Mouse (Mus musculus) right cerebral cortex, postnatal 25 days (tissue): ENCODE measurements around the gene Phf23.
"Not testable (repeated sequence)": the region's sequence is repeated elsewhere in the genome, so short reads cannot be mapped to it uniquely, and the experiment has no call there.

Experiments
- DNase-seq: peaks from one replicate; pipeline ENCODE4 v3.0.0; 2022

The Phf23 gene

DNA sequence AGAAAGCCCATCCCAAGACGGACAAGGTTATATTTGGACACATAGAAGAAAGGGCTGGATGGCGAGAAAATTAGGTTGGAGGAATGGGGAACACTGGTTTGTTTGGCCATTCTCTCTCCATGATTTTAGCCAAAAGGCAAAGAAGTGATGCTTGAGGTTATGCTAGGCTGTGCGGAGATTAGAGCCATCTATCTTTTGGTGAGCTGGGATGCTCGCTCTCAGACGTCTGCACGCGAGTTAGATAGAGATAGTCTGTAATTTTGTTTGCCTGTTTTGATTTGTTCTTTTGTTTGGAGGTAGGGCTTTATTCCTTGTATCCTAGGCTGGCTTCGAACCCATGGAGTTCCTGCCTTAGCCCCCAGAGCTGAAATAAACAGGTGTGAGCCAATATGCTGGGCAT, 5.6 kb downstream of the Phf23 start:
- no peak for DNase-seq

DNA sequence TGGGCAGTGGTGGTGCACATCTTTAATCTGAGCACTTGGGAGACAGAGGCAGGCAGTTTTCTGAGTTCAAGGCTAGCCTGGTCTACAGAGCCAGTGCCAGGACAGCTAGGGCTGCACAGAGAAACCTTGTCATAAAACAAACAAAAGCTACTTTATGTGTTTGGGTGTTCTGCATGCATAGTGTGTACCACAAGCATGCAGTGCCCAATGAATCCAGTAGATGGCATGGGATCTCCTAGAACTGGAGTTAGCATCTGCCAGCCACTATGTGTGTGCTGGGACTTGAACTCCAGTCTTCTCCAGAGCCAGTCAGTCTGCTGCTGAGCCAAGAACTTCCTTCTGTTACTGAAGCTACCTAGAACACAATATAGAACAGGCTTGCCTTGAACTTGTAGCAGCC, 6.3 kb downstream of the Phf23 start:
- no peak for DNase-seq

GRCm38 (mm10) chr11:70002471-70002870, 6.9 kb downstream of the Phf23 start:
- DNase-seq: no peak

- DNase-seq: no peak
Observed at GRCm38 (mm10) chr11:70005521-70005920, 9.9 kb downstream of the Phf23 start.

- no peak for DNase-seq
Observed at GRCm38 (mm10) chr11:70010033-70010432, 14.5 kb downstream of the Phf23 start.

DNA sequence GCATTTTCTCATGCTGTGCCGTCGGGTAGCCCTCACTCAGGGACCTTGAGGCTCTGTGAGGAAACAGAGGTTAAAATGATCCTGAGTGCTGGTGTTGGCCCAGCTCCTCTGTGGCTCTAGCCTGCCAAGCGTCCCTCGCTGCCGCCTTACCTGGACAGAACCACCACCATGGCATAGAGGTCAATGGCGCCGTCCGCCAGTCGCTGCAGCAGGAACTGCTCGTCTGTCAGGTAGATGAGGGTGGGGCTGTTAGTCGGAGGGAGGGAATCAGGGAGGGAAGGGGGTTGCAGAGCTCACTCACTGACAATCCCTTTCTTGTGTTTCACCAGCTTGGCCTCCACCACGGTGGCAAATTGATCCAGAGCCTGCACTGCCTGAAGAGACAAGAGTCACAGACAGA, 15.0 kb downstream of the Phf23 start:
- DNase-seq: no peak

DNA sequence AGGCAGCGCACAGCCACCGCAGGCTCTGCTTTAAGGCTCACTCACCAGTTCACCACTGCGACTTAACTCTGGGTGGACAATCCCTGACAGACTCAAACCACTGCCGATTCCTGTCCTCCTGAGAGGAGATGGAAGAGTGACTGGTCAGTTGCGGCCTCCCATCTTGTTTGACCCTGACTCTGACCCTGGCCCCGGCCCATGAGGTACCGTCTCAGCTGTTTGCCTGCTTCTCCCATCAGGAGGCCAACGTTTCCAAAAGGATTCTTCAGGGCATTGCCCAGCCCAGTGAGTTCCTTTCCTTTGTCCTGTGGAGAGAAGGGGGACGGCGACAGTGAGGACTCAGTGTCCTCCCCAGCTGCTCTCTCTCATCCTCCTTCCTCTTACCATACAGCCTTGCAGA, 15.4 kb downstream of the Phf23 start:
- DNase-seq: no peak

- no peak for DNase-seq
Observed at GRCm38 (mm10) chr11:70012931-70013330, 17.4 kb downstream of the Phf23 start.

DNA sequence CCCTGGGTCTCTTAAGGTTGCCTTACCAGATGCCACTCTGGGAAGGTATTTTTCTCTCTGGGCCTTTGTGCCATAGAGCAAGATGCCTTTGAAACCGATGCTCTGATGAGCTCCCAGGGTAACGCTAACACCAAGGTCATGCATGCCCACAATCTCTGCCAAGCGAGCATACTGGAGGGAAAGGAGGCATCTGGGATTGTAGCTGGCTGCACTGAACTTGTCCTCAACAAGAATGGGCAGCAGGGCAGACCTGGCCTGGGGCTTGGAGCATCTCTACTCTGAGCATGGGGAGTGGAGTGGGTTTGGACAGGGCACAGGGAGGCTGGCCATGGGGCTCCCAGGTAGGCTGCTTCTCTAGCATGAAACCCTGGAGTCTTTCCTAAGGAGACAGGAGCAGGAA, 17.8 kb downstream of the Phf23 start:
- no peak for DNase-seq

- no peak for DNase-seq
Observed at GRCm38 (mm10) chr11:70014051-70014450, 18.5 kb downstream of the Phf23 start.

DNA sequence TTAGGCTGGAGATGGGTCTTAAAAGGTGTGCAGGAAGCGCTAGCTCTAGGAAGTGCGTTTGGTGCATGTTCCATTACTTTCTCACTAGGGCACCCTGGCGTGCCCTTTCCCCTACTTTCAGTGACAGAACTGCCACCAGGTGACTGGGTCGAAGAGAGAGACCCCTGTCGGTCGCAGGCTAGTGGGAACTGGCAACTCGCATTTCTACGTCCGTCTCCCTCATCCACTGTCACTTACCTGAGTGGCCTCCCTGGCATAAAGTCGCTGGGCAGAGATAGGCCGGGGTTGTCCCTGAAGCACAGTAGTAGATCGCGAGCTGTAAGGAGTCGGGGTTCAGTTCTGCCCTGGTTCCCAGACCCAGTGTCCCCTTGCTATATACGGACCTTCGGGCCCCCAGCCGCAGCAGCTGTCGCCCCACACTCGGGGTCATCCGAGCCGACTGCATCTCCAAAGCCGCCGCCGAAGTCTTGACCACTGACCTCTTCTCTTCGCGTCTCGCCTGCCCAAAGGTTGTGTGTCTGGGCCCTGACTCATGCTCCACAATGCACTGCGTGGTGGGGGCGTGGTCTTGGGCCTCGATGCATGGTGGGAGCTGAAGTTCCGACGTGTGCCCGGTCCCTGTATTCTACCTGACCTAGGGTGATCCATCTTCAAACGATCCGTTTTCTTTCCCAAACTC, 19.4 kb downstream of the Phf23 start, which contains the start of gene Acadvl:
Acadvl (minus strand) TSS at position 532 of the 679 bp plus-strand sequence.
- peak; percentile 86 for DNase-seq

DNA sequence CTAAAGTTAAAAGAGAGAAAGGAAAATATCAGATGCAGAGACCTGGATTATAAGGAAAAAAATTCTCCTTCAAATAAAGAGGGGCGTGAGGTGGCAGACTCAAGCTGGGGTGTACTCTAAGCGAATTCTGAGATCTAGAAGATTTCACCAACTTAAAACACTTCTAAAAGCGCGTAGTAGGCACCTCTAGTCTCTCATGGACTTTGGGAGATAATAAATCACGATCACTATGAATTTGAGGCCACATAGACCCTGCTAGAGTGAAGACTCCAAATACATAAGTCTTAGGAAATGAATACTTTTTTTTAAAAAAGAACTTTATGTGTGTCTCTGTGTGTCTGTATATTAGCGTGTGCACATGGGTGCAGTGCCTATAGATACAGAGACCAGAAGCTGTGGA, 20.1 kb downstream of the Phf23 start:
- no peak for DNase-seq

GRCm38 (mm10) chr11:70016177-70016576, 20.6 kb downstream of the Phf23 start:
- not testable (repeated sequence) for DNase-seq

DNA sequence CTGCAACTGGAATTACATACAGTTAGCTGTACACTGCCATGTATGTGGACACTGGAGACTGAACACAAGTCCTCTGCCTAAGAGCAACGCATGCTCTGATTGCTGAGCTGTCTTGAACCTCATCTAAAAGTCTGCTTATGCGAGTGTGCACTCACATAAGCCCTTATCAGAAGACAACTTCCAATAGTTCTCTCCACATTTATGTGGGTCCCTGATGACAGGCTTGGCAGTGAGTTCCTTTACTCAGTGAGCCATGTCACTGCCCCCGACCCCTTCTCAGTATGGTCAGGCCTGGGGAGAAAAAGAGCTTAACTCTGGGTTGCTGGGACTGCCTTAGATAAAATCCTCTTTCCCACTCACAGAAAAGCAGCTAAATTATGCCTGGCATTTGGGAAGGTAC, 21.1 kb downstream of the Phf23 start, which contains the start of gene Dlg4:
Dlg4 (plus strand) TSS at position 274 of the 400 bp plus-strand sequence.
- DNase-seq: no peak

DNA sequence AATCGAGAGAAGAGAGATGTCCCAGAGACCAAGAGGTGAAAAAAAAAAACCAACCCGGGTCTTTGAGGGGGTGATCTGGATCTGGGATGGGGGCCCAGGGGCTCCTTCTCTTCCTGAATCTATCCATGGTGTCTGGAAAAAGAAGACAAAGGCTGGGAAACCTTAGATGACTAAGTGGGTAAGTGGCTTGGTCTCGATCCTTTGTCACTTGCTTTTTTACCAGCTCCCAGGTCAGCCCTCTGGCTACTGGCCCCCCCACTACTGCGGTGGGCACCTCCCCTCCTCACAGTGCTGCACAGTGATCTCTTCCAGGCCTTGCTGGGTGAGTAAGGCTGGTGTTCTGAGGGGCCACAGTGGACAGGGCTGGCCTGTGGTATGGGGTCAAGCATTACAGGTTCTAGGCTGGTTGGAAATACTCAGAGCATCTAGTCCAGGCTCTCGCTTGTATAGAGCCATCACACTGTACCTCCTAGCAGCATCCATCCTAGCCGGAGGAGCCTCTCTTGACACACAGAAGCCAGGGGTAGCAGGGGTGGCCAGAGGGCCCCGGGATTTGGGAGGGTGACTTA, 21.7 kb downstream of the Phf23 start:
- DNase-seq: no peak

- peak; percentile 69 for DNase-seq
Observed at GRCm38 (mm10) chr11:70018131-70018990, 22.8 kb downstream of the Phf23 start.

DNA sequence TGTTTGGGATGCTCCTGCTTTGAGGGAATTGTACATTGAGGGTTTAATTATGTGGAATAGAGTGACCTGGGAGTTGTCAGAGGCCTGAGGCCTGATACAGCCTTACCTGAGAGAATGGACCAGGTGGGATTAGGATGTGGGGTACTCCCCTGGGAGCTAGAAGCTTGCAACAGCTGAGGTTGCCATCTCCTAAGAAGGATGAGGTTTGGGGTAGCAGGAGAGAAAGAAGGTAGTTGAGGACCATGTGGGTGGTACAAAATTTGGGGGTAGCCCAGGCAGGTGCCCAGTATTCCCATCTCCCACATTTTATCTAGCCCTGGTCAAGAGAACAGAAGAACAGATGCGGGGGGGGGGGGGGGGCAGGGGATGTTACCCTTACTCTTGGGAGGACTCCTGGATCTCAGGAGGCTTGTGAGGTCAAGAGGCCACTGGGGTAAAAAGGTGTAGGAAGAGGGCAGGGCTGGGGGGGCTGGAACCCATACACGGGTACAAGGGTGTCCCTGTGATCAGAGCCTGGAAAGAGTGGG, 24.0 kb downstream of the Phf23 start:
- no peak for DNase-seq

DNA sequence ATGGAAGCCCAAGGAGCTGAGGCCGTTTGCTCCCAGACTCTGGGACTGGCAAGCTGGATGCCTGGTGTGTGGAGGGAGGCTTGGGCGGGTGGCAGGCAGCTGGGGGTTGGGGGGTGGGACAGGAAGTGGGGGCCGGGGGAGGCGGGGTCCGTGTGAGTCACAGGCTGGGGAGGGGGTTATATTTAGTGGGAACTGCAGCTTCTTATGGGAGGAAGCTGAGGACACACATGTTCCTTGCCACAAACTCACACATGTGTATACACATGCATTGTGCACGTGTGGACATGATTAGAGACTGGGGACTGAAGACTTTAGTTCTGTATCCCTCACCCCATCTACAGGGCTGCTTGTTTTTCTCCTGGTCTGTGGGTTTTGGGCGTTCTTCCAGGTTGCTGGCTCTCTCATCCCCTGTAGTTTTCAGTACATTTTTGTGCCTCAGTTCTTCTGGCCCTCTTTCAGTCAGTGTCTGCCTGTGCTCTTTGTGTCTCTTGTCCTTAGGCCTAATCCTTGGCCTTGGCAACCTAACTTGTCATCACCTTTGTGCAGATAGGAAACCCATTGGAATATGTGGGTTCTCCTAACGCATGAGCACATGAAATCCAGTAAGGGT, 24.6 kb downstream of the Phf23 start:
- DNase-seq: no peak

GRCm38 (mm10) chr11:70020731-70021263, 25.2 kb downstream of the Phf23 start:
- peak; percentile 64 for DNase-seq

DNA sequence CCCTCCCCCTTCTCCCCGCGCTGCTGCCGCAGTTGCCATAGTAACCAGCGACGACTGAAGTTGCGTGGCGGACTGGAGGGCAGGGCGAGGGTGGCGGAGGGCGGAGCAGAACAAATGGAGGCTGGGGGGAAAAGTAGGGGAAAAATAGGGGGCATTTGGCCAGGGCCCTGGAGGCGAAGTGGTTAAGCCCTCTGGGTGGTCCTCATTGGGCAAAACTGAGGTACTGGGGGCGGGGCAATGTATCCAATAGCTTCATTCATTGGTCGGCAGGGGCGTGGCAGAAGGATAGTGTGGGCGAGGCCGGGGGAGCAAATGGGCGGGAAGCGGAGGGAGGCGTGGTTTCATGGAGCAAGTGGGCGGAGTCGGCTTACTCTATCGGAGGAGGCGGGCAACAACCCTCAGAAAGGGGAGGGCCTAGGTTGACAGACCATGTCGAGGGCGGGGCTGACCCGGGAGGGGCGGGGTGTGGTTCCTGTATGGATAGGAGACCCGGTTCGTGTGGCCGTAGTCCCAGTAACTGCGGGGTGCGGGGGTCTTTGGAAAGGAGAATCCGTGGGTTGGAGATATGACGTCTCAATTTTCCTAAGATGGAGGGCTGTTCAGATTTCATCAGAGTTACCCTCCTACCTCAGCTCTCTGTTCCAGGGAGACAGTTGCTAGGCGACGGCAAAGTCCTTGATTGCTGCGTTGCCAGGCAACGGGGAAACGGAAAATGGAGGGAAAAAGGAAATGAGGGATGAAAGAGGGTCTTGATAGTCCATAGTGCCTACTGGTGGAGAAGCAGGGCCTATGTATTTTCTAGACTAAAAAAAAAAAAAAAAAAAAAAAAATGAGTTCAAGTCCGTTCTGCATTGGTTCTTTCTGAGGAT, 25.9 kb downstream of the Phf23 start:
- DNase-seq: peak; percentile 95

DNA sequence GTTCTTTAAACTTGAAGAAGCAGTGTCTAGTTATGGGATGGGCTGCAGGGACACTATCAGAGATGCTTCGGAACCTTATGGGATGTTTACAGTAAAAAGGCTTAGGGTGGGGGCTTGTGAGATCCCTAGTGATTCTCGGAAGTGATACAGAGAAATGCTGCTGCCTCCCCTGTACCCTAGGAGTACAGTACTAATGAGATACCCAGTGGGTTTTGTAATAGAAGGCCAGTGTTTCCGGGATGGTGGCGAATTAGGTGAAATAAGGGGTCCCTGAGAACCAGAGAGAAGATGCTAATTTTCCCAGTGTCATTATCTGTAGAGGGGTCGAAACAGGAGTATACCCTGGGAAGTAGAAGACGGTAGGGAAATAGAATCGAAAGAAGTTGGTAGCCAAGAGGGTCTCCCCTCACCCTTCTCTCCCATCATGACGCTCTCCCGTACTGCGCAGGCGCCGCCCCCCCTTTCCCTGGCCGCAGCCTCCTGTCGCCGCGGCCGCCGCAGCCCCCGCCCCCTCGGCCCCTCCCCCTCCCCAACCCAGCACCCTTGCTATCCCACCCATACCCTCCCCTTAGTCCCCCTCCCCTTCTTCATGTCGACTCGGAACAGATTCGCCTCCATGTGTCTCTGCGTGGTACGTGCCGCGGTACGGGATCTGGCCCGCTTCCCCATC, 28.0 kb downstream of the Phf23 start:
- DNase-seq: no peak
